Mouse (Mus musculus) limb, embryonic 10.5 days (tissue): Measurements from ENCODE around the gene Mon2. TPM values are rescaled to one million over a fixed set of nuclear protein-coding genes. Genes with fewer than 3 reads are reported as not detected.

Experiments used
- microRNA counts: library from miRNA; unstranded; fragments of <30 nt; microRNA quantifications from one replicate; lab custom pipeline; 2017
- microRNA-seq: library from miRNA; unstranded; fragments of <30 nt; microRNA quantifications from one replicate; pipeline ENCODE4, GENCODE M21; 2017
- polyA plus RNA-seq: library from polyadenylated mRNA; unstranded; fragments of >200 nt; fragmentation: Nextera tagmentation; extraction: Ambion mirVana; gene quantifications from 2 replicates; pipeline ENCODE4 v1.2.1, GENCODE M21; 2016

Gene Mon2
- polyA plus RNA-seq, 1 experiment from 2014 or later = 21.9 TPM

MicroRNAs within 50 kb of the gene (microRNA counts, 519-probe panel; counts per million panel counts)
- microRNA mmu-let-7i (lab: Ali Mortazavi, UCI) = 4,886 counts per million, percentile 85 among the panel's probes with 10 or more counts

Small RNAs within 50 kb of the gene (microRNA-seq; reads per million reads assigned to microRNA genes)
- 1,925 reads per million, percentile 83 among the genes with 10 or more reads in this experiment for gene Mirlet7i

Other genes with a start within 250 kb of the Mon2 start
- 79.0 and 92.0 TPM in 2 replicates for gene Usp15, start 120.5 kb upstream of the Mon2 start, polyA plus RNA-seq
- 0.69 and 1.6 TPM in 2 replicates for gene Fam19a2, start 187.5 kb upstream of the Mon2 start, polyA plus RNA-seq